Mouse (Mus musculus): ENCODE measurements around the gene Ifi35. TPM values are rescaled to one million over a fixed set of nuclear protein-coding genes. Genes with fewer than 3 reads are reported as not detected.
"Not testable (repeated sequence)": the region's sequence is repeated elsewhere in the genome, so short reads cannot be mapped to it uniquely, and the experiment has no call there.

Ifi35 gene
- total RNA-seq, 2 experiments from 2014 or later = 12.0 to 13.1 TPM

- DNase-seq = no peak
Measured at GRCm38 (mm10) chr11:101469155-101469554, 20.9 kb downstream of the Ifi35 start.

GRCm38 (mm10) chr11:101470206-101470605 lies 22.0 kb downstream of the Ifi35 start:
- DNase-seq = no peak

- no peak for DNase-seq
Measured at GRCm38 (mm10) chr11:101471926-101472325, 23.7 kb downstream of the Ifi35 start.

GRCm38 (mm10) chr11:101472336-101472735 lies 24.1 kb downstream of the Ifi35 start:
- no peak for DNase-seq

GRCm38 (mm10) chr11:101473686-101474085 lies 25.5 kb downstream of the Ifi35 start:
- not testable (repeated sequence) for DNase-seq

- DNase-seq = no peak
Measured at GRCm38 (mm10) chr11:101474298-101474697, 26.1 kb downstream of the Ifi35 start.

GRCm38 (mm10) chr11:101476361-101476760 lies 28.2 kb downstream of the Ifi35 start:
- DNase-seq = not testable (repeated sequence)

GRCm38 (mm10) chr11:101477194-101477551 lies 29.0 kb downstream of the Ifi35 start:
- DNase-seq = no peak

GRCm38 (mm10) chr11:101477552-101478211 lies 29.5 kb downstream of the Ifi35 start:
- DNase-seq = no peak

GRCm38 (mm10) chr11:101479171-101479635 lies 31.0 kb downstream of the Ifi35 start:
- DNase-seq = no peak

GRCm38 (mm10) chr11:101480912-101481311 lies 32.7 kb downstream of the Ifi35 start:
- DNase-seq = no peak

- DNase-seq = no peak
Measured at GRCm38 (mm10) chr11:101483804-101484203, 35.6 kb downstream of the Ifi35 start.

- DNase-seq = no peak
Measured at GRCm38 (mm10) chr11:101484245-101484644, 36.0 kb downstream of the Ifi35 start.

- no peak for DNase-seq
Measured at GRCm38 (mm10) chr11:101484814-101485213, 36.6 kb downstream of the Ifi35 start.

GRCm38 (mm10) chr11:101485509-101486028 lies 37.4 kb downstream of the Ifi35 start:
- no peak for DNase-seq

GRCm38 (mm10) chr11:101486126-101486525 lies 37.9 kb downstream of the Ifi35 start:
- DNase-seq = no peak

GRCm38 (mm10) chr11:101506269-101506780 lies 58.1 kb downstream of the Ifi35 start:
- DNase-seq = no peak

- no peak for DNase-seq
Measured at GRCm38 (mm10) chr11:101507090-101507489, 58.9 kb downstream of the Ifi35 start.

Small RNA genes within 50 kb of the gene (microRNA-seq; reads per million reads assigned to microRNA genes)
- 4.7 to 5.2 reads per million in 2 experiments for gene Mir6929

Other genes starting within 250 kb of the Ifi35 start
- gene Ezh1, start 221.9 kb upstream of the Ifi35 start, total RNA-seq (2021) = 10 to 100 TPM; 14.7 to 15.0 TPM
- 100 to 1,000 TPM; 122 to 134 TPM for gene Ramp2, start 202.4 kb upstream of the Ifi35 start, total RNA-seq (2021)
- gene Vps25, start 194.7 kb upstream of the Ifi35 start, total RNA-seq (2021) = 10 to 100 TPM; 87.6 to 88.7 TPM
- 1 to 10 TPM; 4.5 to 7.2 TPM for gene Wnk4, start 187.8 kb upstream of the Ifi35 start, total RNA-seq (2021)
- under 1 TPM; 0.41 to 0.47 TPM for gene Cntd1, start 169.4 kb upstream of the Ifi35 start, total RNA-seq (2021)
- 10 to 100 TPM; 86.3 to 90.1 TPM for gene Coa3, start 169.3 kb upstream of the Ifi35 start, total RNA-seq (2021)
- 100 to 1,000 TPM; 103 to 106 TPM for gene Becn1, start 146.1 kb upstream of the Ifi35 start, total RNA-seq (2021)
- 100 to 1,000 TPM in 1 of 2 experiments, 10 to 100 TPM in 1; 88.7 to 103 TPM for gene Psme3, start 132.2 kb upstream of the Ifi35 start, total RNA-seq (2021)
- 1 to 10 TPM; 2.9 to 3.2 TPM for gene Aoc2, start 123.3 kb upstream of the Ifi35 start, total RNA-seq (2021)
- gene Aoc3, start 117.8 kb upstream of the Ifi35 start, total RNA-seq (2021) = 10 to 100 TPM; 29.5 to 31.3 TPM
- not detected for gene G6pc, start 80.8 kb upstream of the Ifi35 start, total RNA-seq (2021)
- gene Aarsd1, start 30.8 kb upstream of the Ifi35 start, total RNA-seq (2021) = 10 to 100 TPM; 25.0 to 27.1 TPM
- 1 to 10 TPM; 3.0 to 8.8 TPM for gene Gm27029, start 23.6 kb upstream of the Ifi35 start, total RNA-seq (2021)
- 10 to 100 TPM in 1 of 2 experiments, 1 to 10 TPM in 1; 9.0 to 12.4 TPM for gene Rundc1, start 23.3 kb upstream of the Ifi35 start, total RNA-seq (2021)
- 10 to 100 TPM; 50.6 to 52.8 TPM for gene Ptges3l, start 23.1 kb upstream of the Ifi35 start, total RNA-seq (2021)
- gene Rpl27, start 6.1 kb upstream of the Ifi35 start, total RNA-seq (2021) = 10 to 100 TPM; 69.0 to 72.5 TPM
- gene Rnd2, start 16.6 kb downstream of the Ifi35 start, total RNA-seq (2021) = 10 to 100 TPM; 11.5 to 11.7 TPM
- 10 to 100 TPM; 59.5 to 60.4 TPM for gene Vat1, start 17.8 kb downstream of the Ifi35 start, total RNA-seq (2021)
- gene Brca1, start 103.5 kb downstream of the Ifi35 start, total RNA-seq (2021) = 10 to 100 TPM; 10.6 to 10.9 TPM
- gene Nbr1, start 103.7 kb downstream of the Ifi35 start, total RNA-seq (2021) = 100 to 1,000 TPM; 116 to 120 TPM
- 1 to 10 TPM; 7.9 TPM for gene Tmem106a, start 133.8 kb downstream of the Ifi35 start, total RNA-seq (2021)
- not detected for gene Gm11634, start 150.8 kb downstream of the Ifi35 start, total RNA-seq (2021)
- gene Rdm1, start 178.8 kb downstream of the Ifi35 start, total RNA-seq (2021) = 10 to 100 TPM; 29.2 to 35.0 TPM
- 10 to 100 TPM; 17.9 to 20.5 TPM for gene Arl4d, start 217.1 kb downstream of the Ifi35 start, total RNA-seq (2021)